Mouse (Mus musculus): ENCODE measurements around the gene Hltf.

GRCm38 (mm10) chr3:20103830-20104229 lies 46.2 kb downstream of the Hltf start:
- no peak for TF ChIP-seq CTCF (IDR thresholded peaks at IDR 0.05; ENCODE audit: extremely low read depth, insufficient read depth, insufficient read length, insufficient replicate concordance)
- no peak for TF ChIP-seq POLR2A (IDR thresholded peaks at IDR 0.05; ENCODE audit: low read depth, low read length)
